Mouse (Mus musculus) neural tube, embryonic 15.5 days (tissue): ENCODE results near the gene Mnat1. TPM values are rescaled to one million over a fixed set of nuclear protein-coding genes. Genes with fewer than 3 reads are reported as not detected.

Experiments
- ATAC-seq: fragments of 200-750 bp; cut with Nextera tagmentation; 2 replicates; pipeline ENCODE4 v1.8.0; 2017; ENCODE audit warnings: mild to moderate bottlenecking, moderate TSS enrichment, moderate library complexity; ENCODE audit not compliant: low FRiP score
- H3K27ac ChIP-seq: fragments of 300-500 bp; sonication (generic); replicated peaks from 2 replicates; pipeline ENCODE4 v1.5.1; 2015; ENCODE audit warnings: mild to moderate bottlenecking, inconsistent platforms
- H3K27me3 ChIP-seq: fragments of 300-500 bp; sonication (generic); replicated peaks from 2 replicates; pipeline ENCODE4 v1.6.1; 2015; ENCODE audit warnings: inconsistent platforms
- H3K36me3 ChIP-seq: fragments of 300-500 bp; sonication (generic); 2 replicates; pipeline ENCODE4 v1.6.1; 2015; ENCODE audit warnings: inconsistent platforms
- H3K4me1 ChIP-seq: fragments of 300-500 bp; sonication (generic); 2 replicates; pipeline ENCODE4 v1.6.1; 2015; ENCODE audit warnings: inconsistent platforms
- H3K4me2 ChIP-seq: fragments of 300-500 bp; sonication (generic); 2 replicates; pipeline ENCODE4 v1.6.1; 2015; ENCODE audit warnings: inconsistent platforms, mild to moderate bottlenecking, moderate library complexity
- H3K4me3 ChIP-seq: fragments of 300-500 bp; sonication (generic); replicated peaks from 2 replicates; pipeline ENCODE4 v1.5.1; 2015; ENCODE audit warnings: mild to moderate bottlenecking, inconsistent platforms
- H3K9ac ChIP-seq: fragments of 300-500 bp; sonication (generic); replicated peaks from 2 replicates; pipeline ENCODE4 v1.6.1; 2015; ENCODE audit warnings: mild to moderate bottlenecking, inconsistent platforms
- H3K9me3 ChIP-seq: fragments of 300-500 bp; sonication (generic); replicated peaks from 2 replicates; pipeline ENCODE4 v1.6.1; 2016; ENCODE audit warnings: inconsistent platforms
- WGBS: fragments of 180-500 bp; shearing (Covaris S2); methylation state at CpG from one replicate; pipeline ENCODE4 v1.1.7; 2015; ENCODE audit warnings: mixed read lengths; 5-methylcytosine and 5-hydroxymethylcytosine counted together
- polyA plus RNA-seq: library from polyadenylated mRNA; unstranded; fragments of >200 nt; fragmentation: Nextera tagmentation; extraction: Ambion mirVana; gene quantifications from 2 replicates; pipeline ENCODE4 v1.2.1, GENCODE M21; 2015

Mnat1 gene
- polyA plus RNA-seq, 1 experiment from 2014 or later, result 17.0 TPM

- Histone ChIP-seq H3K27ac (no peak overlapping the region), H3K9ac (no peak overlapping the region), H3K4me3 (no peak overlapping the region), H3K4me2 (no peak overlapping the region), H3K36me3 (no peaks in the 10 kb centered on the region), H3K4me1 (no peaks in the 10 kb centered on the region), H3K27me3 (no peaks in the 10 kb centered on the region), H3K9me3 (no peaks in the 10 kb centered on the region)
- ATAC-seq, result no peak
- WGBS, result 97% methylated on average over 4 of the region's 4 CpGs
Observed at GRCm38 (mm10) chr12:73208518-73208917, 85.0 kb downstream of the Mnat1 start.

DNA sequence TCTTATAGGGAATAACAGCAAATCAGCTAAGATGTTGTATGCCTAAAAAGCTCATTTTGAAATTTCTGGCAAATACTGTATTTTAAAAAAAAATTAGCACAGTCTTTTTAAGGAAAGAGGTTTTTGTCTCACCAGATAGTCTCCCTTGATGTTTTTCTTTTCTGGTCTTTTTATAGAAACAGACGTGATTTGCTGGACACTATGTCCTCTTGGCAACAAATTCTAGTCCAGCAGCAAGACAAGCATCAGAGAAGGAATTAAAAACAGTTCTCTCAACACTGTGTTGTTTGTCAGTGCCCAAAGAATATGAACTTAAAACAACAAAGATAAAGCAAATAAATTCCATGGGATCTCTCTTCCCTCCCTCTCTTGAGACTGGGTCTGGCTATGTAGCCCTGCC, 85.6 kb downstream of the Mnat1 start:
- ATAC-seq, result no peak
- Histone ChIP-seq H3K4me1 (no peaks in the 10 kb centered on the region), H3K27ac (no peak overlapping the region), H3K4me2 (no peak overlapping the region), H3K9me3 (no peaks in the 10 kb centered on the region), H3K27me3 (no peaks in the 10 kb centered on the region), H3K36me3 (no peaks in the 10 kb centered on the region), H3K4me3 (no peak overlapping the region), H3K9ac (no peak overlapping the region)
- WGBS, result 67% methylated on average over 1 of the region's 1 CpGs

- H3K27ac ChIP-seq, result no peak overlapping the region
- no peak overlapping the region for H3K4me3 ChIP-seq
- 85% methylated on average over 3 of the region's 3 CpGs for WGBS
- no peaks in the 10 kb centered on the region for H3K4me1 ChIP-seq
- H3K4me2 ChIP-seq, result no peak overlapping the region
- H3K36me3 ChIP-seq, result no peaks in the 10 kb centered on the region
- no peaks in the 10 kb centered on the region for H3K9me3 ChIP-seq
- ATAC-seq, result no peak
- H3K27me3 ChIP-seq, result no peaks in the 10 kb centered on the region
- no peak overlapping the region for H3K9ac ChIP-seq
Observed at GRCm38 (mm10) chr12:73210454-73210853, 86.9 kb downstream of the Mnat1 start.

DNA sequence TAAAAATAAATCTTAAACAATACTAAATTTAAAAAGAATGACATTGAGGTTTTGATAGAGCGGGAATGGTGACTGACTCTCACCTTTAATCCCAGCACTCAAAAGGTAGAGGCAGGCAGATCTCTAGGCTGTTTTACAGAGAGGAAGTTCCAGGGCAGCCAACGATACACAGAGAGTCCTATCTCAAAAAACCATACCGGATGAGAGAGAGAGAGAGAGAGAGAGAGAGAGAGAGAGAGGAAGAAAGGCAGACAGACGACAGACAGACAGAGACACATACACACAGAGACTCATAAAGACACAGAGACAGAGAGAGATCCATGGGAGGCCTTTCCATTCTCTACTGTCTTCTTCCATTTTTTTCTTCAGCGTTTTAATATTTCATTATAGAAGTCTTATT, 92.3 kb downstream of the Mnat1 start:
- no peak overlapping the region for H3K27ac ChIP-seq
- ATAC-seq, result no peak
- no peaks in the 10 kb centered on the region for H3K9me3 ChIP-seq
- no peak overlapping the region for H3K4me2 ChIP-seq
- no peaks in the 10 kb centered on the region for H3K27me3 ChIP-seq
- H3K36me3 ChIP-seq, result peaks cover 12% of the 10 kb centered on the region
- H3K9ac ChIP-seq, result no peak overlapping the region
- no peaks in the 10 kb centered on the region for H3K4me1 ChIP-seq
- H3K4me3 ChIP-seq, result no peak overlapping the region
- WGBS, result 96% methylated on average over 5 of the region's 5 CpGs

GRCm38 (mm10) chr12:73218632-73219031, 95.1 kb downstream of the Mnat1 start:
- no peak overlapping the region for H3K27ac ChIP-seq
- no peaks in the 10 kb centered on the region for H3K9me3 ChIP-seq
- WGBS, result 91% methylated on average over 5 of the region's 5 CpGs
- H3K4me1 ChIP-seq, result no peaks in the 10 kb centered on the region
- no peaks in the 10 kb centered on the region for H3K27me3 ChIP-seq
- H3K4me2 ChIP-seq, result no peak overlapping the region
- no peak for ATAC-seq
- H3K9ac ChIP-seq, result no peak overlapping the region
- no peak overlapping the region for H3K4me3 ChIP-seq
- H3K36me3 ChIP-seq, result peaks cover 12% of the 10 kb centered on the region

GRCm38 (mm10) chr12:73221235-73221634, 97.7 kb downstream of the Mnat1 start:
- H3K4me2 ChIP-seq, result no peak overlapping the region
- H3K36me3 ChIP-seq, result peaks cover 12% of the 10 kb centered on the region
- no peak overlapping the region for H3K4me3 ChIP-seq
- no peaks in the 10 kb centered on the region for H3K9me3 ChIP-seq
- no peak overlapping the region for H3K27ac ChIP-seq
- no peak overlapping the region for H3K9ac ChIP-seq
- WGBS, result 93% methylated on average over 3 of the region's 3 CpGs
- no peak for ATAC-seq
- H3K4me1 ChIP-seq, result no peaks in the 10 kb centered on the region
- H3K27me3 ChIP-seq, result no peaks in the 10 kb centered on the region

GRCm38 (mm10) chr12:73223872-73224271, 100.4 kb downstream of the Mnat1 start:
- ATAC-seq, result no peak
- no peak overlapping the region for H3K4me2 ChIP-seq
- 81% methylated on average over 6 of the region's 6 CpGs for WGBS

GRCm38 (mm10) chr12:73228427-73228826, 104.9 kb downstream of the Mnat1 start:
- no peaks in the 10 kb centered on the region for H3K4me1 ChIP-seq

More at GRCm38 (mm10) chr12:73223872-73224271, 100.4 kb downstream of the Mnat1 start:
- H3K4me1 ChIP-seq, result no peaks in the 10 kb centered on the region
- H3K4me3 ChIP-seq, result no peak overlapping the region
- H3K9ac ChIP-seq, result no peak overlapping the region
- H3K27me3 ChIP-seq, result no peaks in the 10 kb centered on the region
- H3K36me3 ChIP-seq, result peaks cover 9% of the 10 kb centered on the region
- no peak overlapping the region for H3K27ac ChIP-seq
- no peaks in the 10 kb centered on the region for H3K9me3 ChIP-seq

DNA sequence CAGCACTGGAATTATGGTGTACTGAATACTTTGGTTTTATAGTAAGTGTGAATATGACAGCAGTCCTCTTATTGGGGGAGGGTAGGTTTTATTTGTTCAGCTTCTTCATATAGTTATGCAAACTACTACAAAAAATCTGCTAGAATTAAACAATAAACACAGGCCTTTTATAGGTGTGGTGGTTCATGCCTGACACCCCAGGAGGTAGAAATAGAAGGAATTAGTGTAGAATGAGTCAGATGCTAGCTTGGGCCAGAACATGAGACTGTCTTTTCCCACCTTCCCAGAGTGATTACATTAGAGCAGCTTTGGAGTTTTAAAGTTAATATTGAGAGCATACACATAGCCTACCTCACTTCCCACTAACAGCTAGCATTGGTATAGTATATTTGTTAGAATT, 106.7 kb downstream of the Mnat1 start:
- ATAC-seq, result no peak

More at GRCm38 (mm10) chr12:73228427-73228826, 104.9 kb downstream of the Mnat1 start:
- Histone ChIP-seq H3K9me3 (no peaks in the 10 kb centered on the region), H3K4me2 (no peak overlapping the region), H3K27me3 (no peaks in the 10 kb centered on the region), H3K27ac (no peak overlapping the region), H3K9ac (no peak overlapping the region), H3K4me3 (no peak overlapping the region), H3K36me3 (no peaks in the 10 kb centered on the region)
- no peak for ATAC-seq
- WGBS, result over 99% methylated on average over 3 of the region's 3 CpGs

GRCm38 (mm10) chr12:73231552-73231951, 108.0 kb downstream of the Mnat1 start:
- ATAC-seq, result no peak
- Histone ChIP-seq H3K27ac (no peak overlapping the region), H3K4me1 (no peaks in the 10 kb centered on the region), H3K27me3 (no peaks in the 10 kb centered on the region), H3K9ac (no peak overlapping the region), H3K9me3 (no peaks in the 10 kb centered on the region), H3K4me3 (no peak overlapping the region), H3K36me3 (no peaks in the 10 kb centered on the region), H3K4me2 (no peak overlapping the region)

More for the DNA sequence above, 106.7 kb downstream of the Mnat1 start:
- Histone ChIP-seq H3K4me2 (no peak overlapping the region), H3K4me3 (no peak overlapping the region), H3K27me3 (no peaks in the 10 kb centered on the region), H3K27ac (no peak overlapping the region), H3K36me3 (no peaks in the 10 kb centered on the region), H3K9ac (no peak overlapping the region), H3K4me1 (no peaks in the 10 kb centered on the region), H3K9me3 (no peaks in the 10 kb centered on the region)

DNA sequence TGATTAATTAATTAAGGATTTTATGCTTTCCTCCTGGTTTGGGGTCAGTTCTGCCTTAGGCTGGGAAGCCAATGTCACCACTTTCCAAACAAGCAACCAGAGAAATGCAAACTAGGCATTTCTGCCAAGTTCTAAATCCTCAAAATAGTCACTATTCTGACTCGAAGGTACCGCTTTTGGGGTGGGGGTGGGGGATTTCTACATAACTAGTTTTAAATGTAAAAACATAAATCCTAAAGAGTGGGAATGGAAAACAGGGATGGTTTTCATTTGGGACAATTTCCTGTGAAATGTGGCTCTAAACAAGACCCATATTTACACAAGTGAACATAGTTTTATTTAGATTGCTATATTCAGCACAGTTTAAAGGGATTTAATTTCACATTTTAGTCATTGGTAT, 109.1 kb downstream of the Mnat1 start:
- no peak overlapping the region for H3K4me2 ChIP-seq
- no peaks in the 10 kb centered on the region for H3K36me3 ChIP-seq
- H3K4me1 ChIP-seq, result no peaks in the 10 kb centered on the region
- WGBS, result 71% methylated on average over 2 of the region's 2 CpGs
- ATAC-seq, result no peak
- H3K9ac ChIP-seq, result no peak overlapping the region
- no peaks in the 10 kb centered on the region for H3K9me3 ChIP-seq
- no peak overlapping the region for H3K27ac ChIP-seq
- H3K27me3 ChIP-seq, result no peaks in the 10 kb centered on the region
- no peak overlapping the region for H3K4me3 ChIP-seq

GRCm38 (mm10) chr12:73241960-73242359, 118.4 kb downstream of the Mnat1 start:
- Histone ChIP-seq H3K4me1 (0 out of 2 replicates have a peak, but pooled peaks cover 6% of the 10 kb centered on the region), H3K9ac (no peak overlapping the region), H3K4me2 (no peak overlapping the region), H3K27ac (peak overlapping the region; percentile 43; the same call in 1 of the 2 replicates), H3K27me3 (no peaks in the 10 kb centered on the region), H3K4me3 (no peak overlapping the region), H3K36me3 (no peaks in the 10 kb centered on the region), H3K9me3 (no peaks in the 10 kb centered on the region)
- peak; percentile 50; the same call in 1 of the 2 replicates for ATAC-seq
- WGBS, result 28% methylated on average over 10 of the region's 10 CpGs

- Histone ChIP-seq H3K27ac (no peak overlapping the region), H3K27me3 (no peaks in the 10 kb centered on the region), H3K9me3 (no peaks in the 10 kb centered on the region), H3K4me3 (no peak overlapping the region), H3K9ac (no peak overlapping the region), H3K4me1 (0 out of 2 replicates have a peak, but pooled peaks cover 6% of the 10 kb centered on the region), H3K36me3 (no peaks in the 10 kb centered on the region), H3K4me2 (no peak overlapping the region)
- ATAC-seq, result no peak
- 77% methylated on average over 5 of the region's 5 CpGs for WGBS
Observed at GRCm38 (mm10) chr12:73245687-73246086, 122.2 kb downstream of the Mnat1 start.
